Mouse (Mus musculus) bone marrow, adult 2 months (tissue): Measurements from ENCODE around the gene Fam155a.

Experiments used
- CTCF ChIP-seq: fragments of 200-500 bp; IDR thresholded peaks from 2 replicates; pipeline ENCODE4 v1.5.1; 2011; ENCODE audit warnings: low read length, control low read depth; ENCODE audit not compliant: control insufficient read depth, insufficient read depth
- POLR2A ChIP-seq: fragments of 200-500 bp; IDR thresholded peaks from 2 replicates; pipeline ENCODE4 v1.6.1; 2011; ENCODE audit warnings: low read depth, mild to moderate bottlenecking, control low read depth, low read length, borderline replicate concordance; ENCODE audit not compliant: control insufficient read depth

DNA sequence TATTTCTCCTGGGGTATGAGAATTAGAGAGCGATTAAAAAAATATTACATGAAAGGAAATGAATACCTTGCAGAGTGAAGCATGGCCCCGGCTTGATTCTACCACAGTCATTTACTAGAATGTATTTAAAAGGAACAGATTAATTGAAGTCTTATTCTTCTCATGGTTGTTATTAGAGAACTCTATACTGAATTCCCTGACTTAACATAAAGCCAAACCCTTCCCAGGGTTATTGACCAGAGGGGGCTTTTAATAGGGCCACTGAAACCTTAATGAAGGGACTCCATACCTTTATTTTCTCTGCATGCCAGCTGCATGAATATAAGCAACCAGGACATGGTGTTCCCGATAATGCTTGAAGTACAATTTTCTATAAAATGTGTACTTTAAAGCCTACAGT lies 221.8 kb downstream of the Fam155a start:
- TF ChIP-seq CTCF, result no peak
- TF ChIP-seq POLR2A, result no peak
